8 mouse cellular contexts compared by ENCODE assay signal in the genomic region with DNA sequence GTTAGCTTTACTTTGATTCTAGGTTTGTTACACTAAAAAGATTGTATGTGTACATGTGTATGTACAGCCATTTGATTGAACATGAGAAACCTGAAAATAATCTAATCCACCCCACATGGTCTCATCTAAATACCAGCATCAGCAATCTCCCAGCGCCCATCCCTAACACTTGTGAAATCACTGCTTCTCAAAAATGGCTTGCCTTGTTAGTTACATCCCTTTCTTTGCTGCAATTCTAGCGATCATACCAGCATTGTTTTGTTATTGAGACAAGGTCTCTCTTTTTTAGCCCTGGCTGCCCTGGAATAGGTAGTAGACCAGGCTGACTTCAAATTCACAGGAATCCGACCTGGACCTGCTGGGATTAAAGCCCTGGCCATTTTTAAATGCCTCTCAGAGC. TPM values are rescaled to one million over a fixed set of nuclear protein-coding genes. Genes with fewer than 3 reads are reported as not detected.
DNase-seq lines count a peak whose midpoint lies in the region; ATAC-seq and TF ChIP-seq lines count a peak whose summit lies in the region.

No protein-coding gene starts in this region.

- peak overlapping the region; percentile 54 for H3K4me2 ChIP-seq in hindbrain, embryonic 11.5 days (replicated peaks; ENCODE audit: low read depth, low read length)

- H3K27me3 ChIP-seq in ES-Bruce4 (ENCODE audit: control insufficient read depth, insufficient read depth, low read length, poor library complexity, severe bottlenecking), result no peaks in the 10 kb centered on the region
- H3K27me3 ChIP-seq in hindbrain, embryonic 11.5 days (ENCODE audit: control insufficient read depth, insufficient read depth, low read length), result no peaks in the 10 kb centered on the region

- TF ChIP-seq CTCF in ES-Bruce4 (IDR thresholded peaks at IDR 0.05; ENCODE audit: low read depth, low read length), result no peak

- H3K4me1 ChIP-seq in ES-Bruce4 (ENCODE audit: control insufficient read depth, insufficient read depth, low read length), result peaks cover 2% of the 10 kb centered on the region
- H3K4me1 ChIP-seq in hindbrain, embryonic 11.5 days (replicated peaks; ENCODE audit: control insufficient read depth, insufficient read depth, low read length), result no peaks in the 10 kb centered on the region

- peak overlapping the region; percentile 97 for H3K27ac ChIP-seq in ES-Bruce4 (ENCODE audit: insufficient read depth, low read length)
- H3K27ac ChIP-seq in hindbrain, embryonic 11.5 days (ENCODE audit: low read depth, low read length), result peak overlapping the region; percentile 98

- H3K36me3 ChIP-seq in ES-Bruce4 (ENCODE audit: control insufficient read depth, insufficient read depth, low read length, poor library complexity, severe bottlenecking), result peaks cover 35% of the 10 kb centered on the region
- no peaks in the 10 kb centered on the region for H3K36me3 ChIP-seq in hindbrain, embryonic 11.5 days (ENCODE audit: control insufficient read depth, insufficient read depth, low read length)

- peak overlapping the region; percentile 91 for H3K9ac ChIP-seq in ES-Bruce4 (ENCODE audit: low read depth, poor library complexity, severe bottlenecking)
- H3K9ac ChIP-seq in hindbrain, embryonic 11.5 days (ENCODE audit: low read depth, low read length), result peak overlapping the region; percentile 94

- peak; percentile 5 for ATAC-seq in frontal cortex, adult (ENCODE audit: low TSS enrichment)
- ATAC-seq in hindbrain, embryonic 11.5 days (ENCODE audit: low FRiP score), result no peak

- H3K4me3 ChIP-seq in ES-Bruce4 (ENCODE audit: low read depth, low read length), result peak overlapping the region; percentile 99
- H3K4me3 ChIP-seq in hindbrain, embryonic 11.5 days (ENCODE audit: low read depth, low read length), result peak overlapping the region; percentile 99

- H3K9me3 ChIP-seq in ES-Bruce4 (replicated peaks; ENCODE audit: control insufficient read depth, insufficient read depth, low read length, poor library complexity, severe bottlenecking), result no peaks in the 10 kb centered on the region
- no peaks in the 10 kb centered on the region for H3K9me3 ChIP-seq in hindbrain, embryonic 11.5 days (ENCODE audit: control insufficient read depth, low read length)

- no peak for DNase-seq in frontal cortex, postnatal 25 days (ENCODE audit: low spot score in 2 of 2)
- no peak for DNase-seq in hindbrain, embryonic 11.5 days (ENCODE audit: low spot score)
- DNase-seq in lung, postnatal 25 days (ENCODE audit: low spot score), result peak; percentile 16
- no peak for DNase-seq in frontal cortex, postnatal 36 days (ENCODE audit: low spot score in 2 of 2)
- DNase-seq in right cerebral cortex, postnatal 25 days, result no peak
- no peak for DNase-seq in adrenal gland, postnatal 14 days

- no peak for TF ChIP-seq POLR2A in ES-Bruce4 (IDR thresholded peaks at IDR 0.05; ENCODE audit: insufficient read depth, low read length)

- WGBS in hindbrain, embryonic 11.5 days, result 12% methylated on average over 3 of the region's 3 CpGs

- TF ChIP-seq EP300 in ES-Bruce4 (IDR thresholded peaks at IDR 0.05; ENCODE audit: insufficient read depth, low read depth, low read length), result no peak

RNA-seq across cellular contexts. Expression of gene Eef1a1, which starts 6.6 kb away (rescaled TPM):
- 19,892 and 21,149 TPM in 2 replicates for polyA plus RNA-seq in ES-Bruce4 (2011; ENCODE audit: insufficient read depth, insufficient read length, low read depth, missing spikeins)
- polyA plus RNA-seq in hindbrain, embryonic 11.5 days (2014; fragmentation: Nextera tagmentation; extraction: Ambion mirVana), result 4,691 and 4,742 TPM in 2 replicates
- total RNA-seq in adrenal gland, postnatal 14 days (2021), result 6,863 and 7,423 TPM in 2 replicates

RNA-seq across cellular contexts. Expression of gene Gm17324, which starts 33.8 kb away (rescaled TPM):
- polyA plus RNA-seq in ES-Bruce4 (2011; ENCODE audit: insufficient read depth, insufficient read length, low read depth, missing spikeins), result not detected in 2 replicates
- polyA plus RNA-seq in hindbrain, embryonic 11.5 days (2014; fragmentation: Nextera tagmentation; extraction: Ambion mirVana), result 0.28 and 0.48 TPM in 2 replicates
- total RNA-seq in adrenal gland, postnatal 14 days (2021), result 0.56 TPM in 1 of 2 replicates, not detected in the other

RNA-seq across cellular contexts. Expression of gene Mto1, which starts 34.4 kb away (rescaled TPM):
- 23.1 and 26.2 TPM in 2 replicates for polyA plus RNA-seq in ES-Bruce4 (2011; ENCODE audit: insufficient read depth, insufficient read length, low read depth, missing spikeins)
- polyA plus RNA-seq in hindbrain, embryonic 11.5 days (2014; fragmentation: Nextera tagmentation; extraction: Ambion mirVana), result 26.1 and 26.7 TPM in 2 replicates
- 27.8 and 29.5 TPM in 2 replicates for total RNA-seq in adrenal gland, postnatal 14 days (2021)

RNA-seq across cellular contexts. Expression of gene Cgas, which starts 39.3 kb away (rescaled TPM):
- polyA plus RNA-seq in ES-Bruce4 (2011; ENCODE audit: insufficient read depth, insufficient read length, low read depth, missing spikeins), result 1.1 and 1.2 TPM in 2 replicates
- 0.35 and 0.79 TPM in 2 replicates for polyA plus RNA-seq in hindbrain, embryonic 11.5 days (2014; fragmentation: Nextera tagmentation; extraction: Ambion mirVana)
- total RNA-seq in adrenal gland, postnatal 14 days (2021), result 1.4 and 1.6 TPM in 2 replicates
